Mouse (Mus musculus): ENCODE results near the gene Iqcf3. TPM values are rescaled to one million over a fixed set of nuclear protein-coding genes. Genes with fewer than 3 reads are reported as not detected.

Iqcf3 gene
- polyA plus RNA-seq, 1 experiment from 2014 or later = not detected

DNA sequence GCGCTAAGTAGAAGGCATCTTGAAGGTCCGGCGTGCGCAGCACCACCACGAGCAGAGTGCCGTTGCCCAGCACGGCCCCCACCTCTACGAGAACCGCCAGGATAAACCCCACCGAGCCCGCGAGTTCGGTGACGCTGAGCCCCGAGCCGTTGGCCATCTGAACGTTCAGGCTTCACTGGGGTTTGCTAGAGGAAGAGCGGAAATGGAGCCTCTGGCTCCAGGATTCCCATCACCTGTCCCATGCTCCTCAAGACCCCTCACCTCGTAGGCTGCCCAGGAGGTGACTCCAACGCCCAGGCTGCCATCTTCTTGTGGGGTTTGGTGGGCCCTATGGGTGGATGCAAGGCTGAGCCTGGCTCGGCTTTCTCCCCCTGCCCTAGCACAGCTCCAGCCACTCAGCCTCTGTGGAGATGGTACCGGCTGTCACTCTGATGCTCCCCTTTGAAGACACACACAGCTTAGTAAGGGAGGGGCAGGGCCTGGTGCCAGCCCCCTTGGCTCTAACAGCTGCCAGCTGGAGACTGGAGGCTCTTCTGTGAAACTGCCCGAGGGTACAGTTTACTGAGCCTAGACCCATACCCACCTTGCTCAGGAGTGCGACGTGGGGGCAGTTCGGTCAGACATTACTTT lies 95.7 kb downstream of the Iqcf3 start, which contains the start of gene Gpr62:
Gene Gpr62, minus strand, starts transcription at position 368 of the 630 bp plus-strand sequence.
- DNase-seq (ENCODE audit: low spot score) (no peak), ATAC-seq (replicated peaks; ENCODE audit: low FRiP score) (peak; percentile 9; the same call in 1 of the 2 replicates)

DNA sequence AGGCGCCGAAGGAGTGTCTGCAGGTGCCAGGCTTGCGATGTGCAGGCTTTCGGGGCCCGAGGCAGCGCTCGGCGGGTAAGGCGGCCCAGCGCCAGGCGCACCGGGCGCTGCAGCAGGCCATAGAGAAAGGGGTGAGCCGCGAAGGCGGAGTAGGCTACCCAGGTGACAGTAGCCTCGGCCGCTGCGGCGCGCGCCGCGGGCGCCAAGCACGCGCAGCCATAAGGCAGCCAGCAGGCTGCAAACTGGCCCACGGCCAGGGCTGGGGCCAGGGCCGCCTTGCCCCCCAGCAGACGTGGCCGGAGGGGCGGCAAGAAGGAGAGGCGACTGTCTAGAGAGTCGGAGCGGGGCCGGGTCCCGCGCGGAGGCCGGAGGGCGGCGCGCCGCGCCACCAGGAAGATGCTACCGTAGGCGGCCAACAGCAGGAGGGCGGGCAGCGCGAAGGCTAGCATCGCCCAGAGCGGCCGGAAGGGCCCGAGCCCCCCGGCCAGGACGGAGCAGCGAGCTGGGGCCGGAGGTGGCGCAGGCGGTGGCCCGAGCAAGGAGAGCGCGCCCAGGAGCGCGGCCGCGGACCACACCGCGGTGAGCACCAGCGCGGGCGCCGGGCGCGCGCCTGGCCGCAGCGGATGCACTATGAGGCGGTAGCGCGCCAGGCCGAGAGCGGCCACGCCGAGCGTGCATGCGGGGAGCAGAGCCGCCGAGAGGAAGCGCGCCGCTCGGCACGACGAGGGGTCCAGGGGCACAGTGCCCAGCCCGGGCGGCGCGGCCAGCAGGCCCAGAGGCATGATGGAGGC lies 96.5 kb downstream of the Iqcf3 start:
- ATAC-seq (replicated peaks; ENCODE audit: low FRiP score) (peak; percentile 77), DNase-seq (ENCODE audit: low spot score) (peak; percentile 85)
- H3K9ac ChIP-seq (ENCODE audit: low read length) = peak overlapping the region; percentile 67
- H3K27ac ChIP-seq (ENCODE audit: low read depth, low read length) = peak overlapping the region; percentile 21; the same call in 1 of the 2 replicates
- WGBS = 1% methylated on average over 99 of the region's 99 CpGs
- H3K4me2 ChIP-seq (ENCODE audit: low read depth, low read length, severe bottlenecking) = peak overlapping the region; percentile 92
- peaks cover 5% of the 10 kb centered on the region; the same call in 1 of the 2 replicates for H3K27me3 ChIP-seq (ENCODE audit: control insufficient read depth, insufficient read depth, low read length)
- peaks cover 21% of the 10 kb centered on the region for H3K36me3 ChIP-seq (ENCODE audit: control insufficient read depth, insufficient read depth, low read length)
- H3K4me1 ChIP-seq (replicated peaks; ENCODE audit: control insufficient read depth, insufficient read depth, low read length) = peaks cover 16% of the 10 kb centered on the region
- H3K4me3 ChIP-seq (ENCODE audit: low read depth, low read length) = peak overlapping the region; percentile 39
- no peaks in the 10 kb centered on the region for H3K9me3 ChIP-seq (ENCODE audit: control insufficient read depth, low read length)

More for the DNA sequence above, 95.7 kb downstream of the Iqcf3 start, which contains the start of gene Gpr62:
- H3K9me3 ChIP-seq (ENCODE audit: control insufficient read depth, low read length) = no peaks in the 10 kb centered on the region
- WGBS = 33% methylated on average over 26 of the region's 26 CpGs
- H3K27me3 ChIP-seq (ENCODE audit: control insufficient read depth, insufficient read depth, low read length) = peaks cover 5% of the 10 kb centered on the region; the same call in 1 of the 2 replicates
- peak within 1 kb of the TSS; percentile 92 for H3K4me2 ChIP-seq (ENCODE audit: low read depth, low read length, severe bottlenecking)
- peak within 1 kb of the TSS; percentile 21; the same call in 1 of the 2 replicates for H3K27ac ChIP-seq (ENCODE audit: low read depth, low read length)
- peak within 1 kb of the TSS; percentile 39 for H3K4me3 ChIP-seq (ENCODE audit: low read depth, low read length)
- H3K4me1 ChIP-seq (replicated peaks; ENCODE audit: control insufficient read depth, insufficient read depth, low read length) = peaks cover 16% of the 10 kb centered on the region
- peak within 1 kb of the TSS; percentile 67 for H3K9ac ChIP-seq (ENCODE audit: low read length)
- H3K36me3 ChIP-seq (ENCODE audit: control insufficient read depth, insufficient read depth, low read length) = peaks cover 16% of the 10 kb centered on the region

DNA sequence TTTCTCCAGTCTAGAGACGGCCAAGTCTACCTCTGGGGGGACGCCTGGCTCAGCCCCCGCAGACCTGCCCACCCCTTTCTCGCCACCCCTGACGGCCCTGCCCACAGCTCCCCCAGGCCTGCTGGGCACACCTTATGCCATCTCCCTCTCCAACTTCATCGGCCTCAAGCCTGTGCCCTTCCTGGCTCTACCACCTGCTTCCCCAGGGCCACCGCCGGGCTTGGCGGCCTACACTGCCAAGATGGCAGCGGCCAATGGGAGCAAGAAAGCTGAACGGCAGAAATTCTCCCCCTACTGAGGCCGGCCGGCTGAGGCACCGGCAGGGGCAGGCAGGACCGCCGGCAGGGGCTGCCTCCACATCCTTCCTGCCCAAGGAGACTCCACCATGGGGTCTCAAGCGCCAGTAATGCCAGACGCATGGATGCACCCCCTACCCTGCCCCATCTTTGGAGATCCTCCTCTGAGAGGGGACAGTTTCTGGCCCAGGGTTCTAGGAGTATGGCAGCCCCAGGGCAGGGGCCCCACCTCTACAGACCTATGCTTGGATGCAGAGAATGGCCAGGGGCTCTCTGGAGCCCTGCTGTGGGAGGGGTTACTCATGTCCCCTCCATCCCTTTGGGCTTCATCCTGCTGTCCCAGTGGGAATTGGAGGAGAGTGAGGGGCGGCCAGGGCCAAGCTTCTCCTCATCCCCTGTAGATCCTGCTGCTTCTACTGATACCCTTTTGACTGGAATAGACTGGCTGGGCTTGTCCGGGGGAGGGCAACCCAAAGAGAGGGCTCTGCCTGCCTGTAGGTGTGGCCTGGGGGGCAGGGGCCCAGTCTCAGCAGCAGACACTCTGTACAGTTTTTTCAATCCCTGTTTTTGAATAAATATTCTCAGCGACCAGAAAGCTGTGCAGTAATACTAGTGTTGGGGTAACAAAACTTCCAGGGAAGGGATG lies 98.0 kb downstream of the Iqcf3 start:
- WGBS = 85% methylated on average over 21 of the region's 21 CpGs
- no peak overlapping the region for H3K4me2 ChIP-seq (ENCODE audit: low read depth, low read length, severe bottlenecking)
- DNase-seq (ENCODE audit: low spot score) (no peak), ATAC-seq (replicated peaks; ENCODE audit: low FRiP score) (no peak)
- H3K27ac ChIP-seq (ENCODE audit: low read depth, low read length) = no peak overlapping the region
- H3K9me3 ChIP-seq (ENCODE audit: control insufficient read depth, low read length) = no peaks in the 10 kb centered on the region
- no peak overlapping the region for H3K4me3 ChIP-seq (ENCODE audit: low read depth, low read length)
- H3K27me3 ChIP-seq (ENCODE audit: control insufficient read depth, insufficient read depth, low read length) = peaks cover 5% of the 10 kb centered on the region; the same call in 1 of the 2 replicates
- H3K9ac ChIP-seq (ENCODE audit: low read length) = no peak overlapping the region
- peaks cover 22% of the 10 kb centered on the region for H3K4me1 ChIP-seq (replicated peaks; ENCODE audit: control insufficient read depth, insufficient read depth, low read length)
- peaks cover 21% of the 10 kb centered on the region for H3K36me3 ChIP-seq (ENCODE audit: control insufficient read depth, insufficient read depth, low read length)

DNA sequence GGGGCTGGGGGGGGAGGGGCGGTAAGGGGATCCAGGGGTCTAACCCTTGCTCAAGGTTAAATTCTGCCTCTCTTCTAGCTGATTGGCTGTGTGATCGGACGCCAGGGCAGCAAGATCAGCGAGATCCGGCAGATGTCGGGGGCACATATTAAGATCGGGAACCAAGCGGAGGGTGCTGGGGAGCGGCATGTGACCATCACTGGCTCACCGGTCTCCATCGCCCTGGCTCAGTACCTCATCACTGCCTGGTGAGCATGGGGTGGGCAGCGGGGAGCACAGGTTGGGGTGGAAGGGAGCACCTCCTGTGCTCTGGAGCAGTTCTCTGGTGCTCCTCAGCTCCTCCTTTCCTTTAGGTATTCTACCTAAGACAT lies 99.0 kb downstream of the Iqcf3 start:
- no peak for ATAC-seq (replicated peaks; ENCODE audit: low FRiP score)
- Histone ChIP-seq H3K4me1 (replicated peaks; ENCODE audit: control insufficient read depth, insufficient read depth, low read length) (peaks cover 29% of the 10 kb centered on the region), H3K4me2 (ENCODE audit: low read depth, low read length, severe bottlenecking) (no peak overlapping the region), H3K9me3 (ENCODE audit: control insufficient read depth, low read length) (no peaks in the 10 kb centered on the region), H3K27ac (ENCODE audit: low read depth, low read length) (no peak overlapping the region), H3K9ac (ENCODE audit: low read length) (no peak overlapping the region), H3K36me3 (ENCODE audit: control insufficient read depth, insufficient read depth, low read length) (peaks cover 21% of the 10 kb centered on the region), H3K4me3 (ENCODE audit: low read depth, low read length) (no peak overlapping the region), H3K27me3 (ENCODE audit: control insufficient read depth, insufficient read depth, low read length) (peaks cover 5% of the 10 kb centered on the region; the same call in 1 of the 2 replicates)
- DNase-seq (ENCODE audit: low spot score) = no peak
- 92% methylated on average over 12 of the region's 12 CpGs for WGBS

DNA sequence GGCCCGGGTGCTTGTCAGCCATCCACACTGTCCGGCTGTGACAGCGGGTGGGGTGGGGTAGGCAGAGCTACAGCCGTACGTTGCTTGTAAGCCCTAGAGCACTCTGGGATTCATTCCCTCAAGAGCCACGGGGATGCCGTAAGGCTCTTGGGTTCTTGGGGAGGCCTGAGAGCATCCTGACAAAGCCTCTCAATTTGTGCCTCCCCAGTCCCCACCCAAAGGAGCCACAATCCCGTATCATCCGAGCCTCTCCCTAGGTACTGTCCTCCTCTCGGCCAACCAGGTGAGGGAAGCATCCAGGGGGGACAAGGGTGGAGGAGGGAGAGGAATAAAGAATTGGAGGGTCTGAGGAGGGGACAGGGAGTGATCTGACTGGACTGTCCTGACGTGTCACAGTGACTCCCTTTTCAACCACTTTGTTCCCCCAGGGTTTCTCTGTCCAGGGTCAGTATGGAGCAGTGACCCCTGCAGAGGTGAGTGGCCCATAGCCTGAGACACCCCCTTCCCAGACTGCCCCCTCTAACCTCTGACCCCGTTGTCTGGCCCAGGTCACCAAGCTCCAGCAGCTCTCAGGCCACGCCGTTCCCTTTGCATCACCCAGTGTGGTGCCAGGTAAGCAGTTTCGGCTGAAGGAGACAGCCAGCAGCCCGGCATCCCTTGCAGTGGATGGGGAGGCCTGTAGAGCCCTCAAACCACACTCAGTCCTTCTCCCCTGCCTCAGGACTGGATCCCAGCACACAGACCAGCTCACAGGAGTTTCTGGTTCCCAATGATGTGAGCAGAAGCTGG lies 99.6 kb downstream of the Iqcf3 start:
- H3K9me3 ChIP-seq (ENCODE audit: control insufficient read depth, low read length) = no peaks in the 10 kb centered on the region
- no peak overlapping the region for H3K4me2 ChIP-seq (ENCODE audit: low read depth, low read length, severe bottlenecking)
- no peak for ATAC-seq (replicated peaks; ENCODE audit: low FRiP score)
- no peak overlapping the region for H3K9ac ChIP-seq (ENCODE audit: low read length)
- peaks cover 34% of the 10 kb centered on the region for H3K4me1 ChIP-seq (replicated peaks; ENCODE audit: control insufficient read depth, insufficient read depth, low read length)
- no peak for DNase-seq (ENCODE audit: low spot score)
- 81% methylated on average over 16 of the region's 16 CpGs for WGBS
- peaks cover 21% of the 10 kb centered on the region for H3K36me3 ChIP-seq (ENCODE audit: control insufficient read depth, insufficient read depth, low read length)
- H3K27me3 ChIP-seq (ENCODE audit: control insufficient read depth, insufficient read depth, low read length) = peaks cover 5% of the 10 kb centered on the region; the same call in 1 of the 2 replicates
- no peak overlapping the region for H3K27ac ChIP-seq (ENCODE audit: low read depth, low read length)
- H3K4me3 ChIP-seq (ENCODE audit: low read depth, low read length) = no peak overlapping the region

DNA sequence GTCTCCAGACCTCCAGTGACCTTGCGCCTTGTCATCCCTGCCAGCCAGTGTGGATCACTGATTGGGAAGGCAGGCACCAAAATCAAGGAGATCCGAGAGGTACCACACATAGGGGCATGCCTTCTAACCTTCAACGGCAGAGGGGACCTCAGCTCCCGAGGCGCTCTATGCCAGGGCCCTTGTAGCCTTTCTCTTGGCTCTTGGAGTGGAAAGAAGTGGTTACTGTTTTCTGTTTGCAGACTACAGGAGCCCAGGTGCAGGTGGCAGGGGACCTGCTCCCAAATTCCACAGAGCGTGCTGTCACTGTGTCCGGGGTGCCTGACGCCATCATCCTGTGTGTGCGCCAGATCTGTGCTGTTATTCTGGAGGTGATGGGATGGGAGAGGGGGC lies 100.4 kb downstream of the Iqcf3 start:
- Histone ChIP-seq H3K27me3 (ENCODE audit: control insufficient read depth, insufficient read depth, low read length) (peaks cover 5% of the 10 kb centered on the region; the same call in 1 of the 2 replicates), H3K36me3 (ENCODE audit: control insufficient read depth, insufficient read depth, low read length) (peaks cover 21% of the 10 kb centered on the region), H3K4me1 (replicated peaks; ENCODE audit: control insufficient read depth, insufficient read depth, low read length) (peaks cover 42% of the 10 kb centered on the region), H3K9ac (ENCODE audit: low read length) (no peak overlapping the region), H3K9me3 (ENCODE audit: control insufficient read depth, low read length) (no peaks in the 10 kb centered on the region), H3K27ac (ENCODE audit: low read depth, low read length) (no peak overlapping the region), H3K4me2 (ENCODE audit: low read depth, low read length, severe bottlenecking) (no peak overlapping the region), H3K4me3 (ENCODE audit: low read depth, low read length) (no peak overlapping the region)
- no peak for DNase-seq (ENCODE audit: low spot score)
- 94% methylated on average over 9 of the region's 9 CpGs for WGBS
- ATAC-seq (replicated peaks; ENCODE audit: low FRiP score) = no peak

DNA sequence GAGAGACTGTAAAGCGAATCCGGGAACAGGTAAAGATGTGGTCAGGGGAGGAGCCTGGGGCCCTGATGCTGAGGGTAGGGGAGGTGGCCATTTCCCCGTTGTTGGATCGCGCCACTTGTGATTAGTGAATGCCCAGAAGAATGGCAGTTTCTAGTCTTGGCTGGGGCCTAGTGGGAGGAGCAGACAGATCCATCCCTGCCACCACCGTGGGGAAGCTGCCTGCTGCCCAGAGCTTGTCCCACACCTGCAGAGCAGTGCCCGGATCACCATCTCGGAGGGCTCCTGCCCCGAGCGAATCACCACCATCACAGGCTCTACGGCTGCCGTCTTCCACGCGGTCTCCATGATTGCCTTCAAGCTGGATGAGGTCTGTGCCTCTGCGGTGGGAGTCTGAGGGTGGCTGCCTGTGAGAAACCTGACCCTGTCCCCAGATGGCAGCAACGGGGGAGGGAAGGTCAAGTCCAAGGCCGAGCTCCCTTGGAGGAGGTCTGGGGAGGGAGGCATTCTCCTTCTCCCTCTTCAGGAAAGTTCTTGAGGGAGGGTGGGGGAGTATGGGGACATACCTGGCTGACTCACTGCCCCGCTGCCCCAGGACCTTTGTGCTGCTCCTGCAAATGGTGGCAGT lies 100.9 kb downstream of the Iqcf3 start:
- Histone ChIP-seq H3K27me3 (ENCODE audit: control insufficient read depth, insufficient read depth, low read length) (peaks cover 3% of the 10 kb centered on the region; the same call in 1 of the 2 replicates), H3K4me3 (ENCODE audit: low read depth, low read length) (no peak overlapping the region), H3K4me2 (ENCODE audit: low read depth, low read length, severe bottlenecking) (no peak overlapping the region), H3K9ac (ENCODE audit: low read length) (no peak overlapping the region), H3K4me1 (replicated peaks; ENCODE audit: control insufficient read depth, insufficient read depth, low read length) (peaks cover 45% of the 10 kb centered on the region), H3K9me3 (ENCODE audit: control insufficient read depth, low read length) (no peaks in the 10 kb centered on the region), H3K36me3 (ENCODE audit: control insufficient read depth, insufficient read depth, low read length) (peaks cover 19% of the 10 kb centered on the region), H3K27ac (ENCODE audit: low read depth, low read length) (no peak overlapping the region)
- no peak for ATAC-seq (replicated peaks; ENCODE audit: low FRiP score)
- no peak for DNase-seq (ENCODE audit: low spot score)
- WGBS = 81% methylated on average over 18 of the region's 18 CpGs
